Mouse (Mus musculus): ENCODE results near the gene Fam13a. TPM values are rescaled to one million over a fixed set of nuclear protein-coding genes. Genes with fewer than 3 reads are reported as not detected.

The Fam13a gene
- total RNA-seq, 2 experiments from 2014 or later, result 6.2 to 16.7 TPM

DNA sequence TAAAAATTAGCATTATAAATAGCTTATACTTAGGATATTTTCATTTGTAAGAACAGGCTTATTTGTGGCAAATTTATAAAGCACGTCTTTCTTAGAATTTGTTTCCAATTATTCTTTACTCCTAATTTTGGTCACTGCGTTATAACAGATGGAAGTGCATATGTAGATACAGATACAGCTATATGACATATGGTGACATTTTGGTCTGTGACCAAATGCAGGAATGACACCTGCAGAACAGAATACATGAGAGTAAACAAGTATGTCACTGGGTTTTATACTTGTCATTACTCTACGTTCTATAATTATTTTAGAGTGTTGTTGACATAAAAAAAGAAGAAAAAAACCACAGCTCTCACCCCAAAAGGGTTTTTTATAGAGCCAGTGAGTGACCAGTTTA lies 125.3 kb downstream of the Fam13a start:
- DNase-seq, result no peak
- intact Hi-C loops (cut with DNase I), result no loop called here

DNA sequence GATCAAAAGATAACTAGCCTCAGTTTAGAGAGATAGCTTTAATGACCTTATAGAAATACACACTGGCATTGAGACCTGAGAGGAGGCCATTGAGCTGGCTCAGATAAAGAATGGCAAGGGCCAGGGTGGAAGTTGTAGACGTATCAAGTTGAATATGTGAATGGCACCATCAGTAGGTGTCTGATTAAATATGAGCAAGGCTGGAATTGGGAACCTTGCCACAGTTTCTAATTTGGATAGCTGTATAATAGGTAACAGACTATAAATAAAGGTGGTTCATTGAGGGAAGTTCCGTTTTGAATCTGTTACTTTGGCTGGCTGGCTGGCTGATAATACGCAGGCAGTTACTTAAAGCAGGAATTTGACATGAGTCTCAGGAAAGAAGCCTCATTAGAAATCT lies 127.7 kb downstream of the Fam13a start:
- no peak for DNase-seq
- intact Hi-C loops (cut with DNase I), result no loop called here

- DNase-seq, result no peak
- intact Hi-C loops (cut with DNase I), result no loop called here
Observed at GRCm38 (mm10) chr6:58894994-58895393, 129.4 kb downstream of the Fam13a start.

DNA sequence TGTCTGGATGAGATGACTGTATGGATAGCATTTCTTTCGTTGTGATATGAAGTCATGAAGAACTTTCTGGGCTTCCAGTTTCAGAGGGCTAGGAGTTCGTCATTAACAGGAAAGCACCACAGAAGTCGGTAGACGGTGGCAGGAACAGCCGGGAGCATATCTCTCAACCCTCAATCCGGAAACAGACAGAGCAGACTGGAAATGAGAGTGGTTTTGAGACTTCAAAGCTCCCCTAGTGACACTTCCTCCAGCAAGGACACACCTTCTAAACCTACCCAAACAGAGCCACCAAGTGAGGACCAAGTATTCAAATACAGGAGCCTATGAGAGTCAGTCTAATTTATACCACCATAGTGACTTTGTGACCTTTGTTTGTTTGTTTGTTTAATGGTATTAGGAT lies 131.0 kb downstream of the Fam13a start:
- intact Hi-C loops (cut with DNase I), result no loop called here
- DNase-seq, result no peak

DNA sequence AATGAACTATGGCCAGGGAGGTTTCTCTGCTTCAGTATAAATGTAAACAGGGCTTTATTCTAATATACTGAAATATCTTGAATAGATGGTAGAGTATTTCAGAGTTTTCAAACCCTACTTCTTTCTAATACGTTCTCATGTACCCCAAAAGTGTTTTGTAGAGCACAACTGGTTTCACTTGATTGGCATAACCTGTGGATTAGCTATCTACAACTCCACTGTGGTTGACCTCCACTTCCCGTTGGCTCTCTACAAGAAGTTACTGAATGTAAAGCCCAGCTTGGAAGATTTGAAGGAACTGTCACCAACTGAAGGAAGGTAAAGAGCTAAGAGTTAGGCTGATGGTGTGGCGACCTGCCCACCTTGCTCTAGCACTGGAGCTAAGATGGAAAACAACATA lies 134.4 kb downstream of the Fam13a start:
- DNase-seq, result no peak
- intact Hi-C loops (cut with DNase I), result no loop called here

GRCm38 (mm10) chr6:58882271-58882670 lies 142.1 kb downstream of the Fam13a start:
- intact Hi-C loops (cut with DNase I), result no loop called here
- no peak for DNase-seq

Other genes starting within 250 kb of the Fam13a start
- gene Herc3, start 193.1 kb downstream of the Fam13a start, total RNA-seq (2021), result 10 to 100 TPM; 22.2 to 46.1 TPM
- gene Nap1l5, start 117.5 kb downstream of the Fam13a start, total RNA-seq (2021), result not detected
- 10 to 100 TPM in 1 of 2 experiments, 1 to 10 TPM in 1; 7.8 to 10.5 TPM for gene Tigd2, start 184.3 kb upstream of the Fam13a start, total RNA-seq (2021)

Measured in gastrocnemius, postnatal 36 days (tissue).